Mouse (Mus musculus) liver, postnatal 0 days (tissue): Measurements from ENCODE around the gene Mtss1l. TPM values are rescaled to one million over a fixed set of nuclear protein-coding genes. Genes with fewer than 3 reads are reported as not detected.

Experiments used
- ATAC-seq: fragments of 200-750 bp; cut with Nextera tagmentation; 2 replicates; pipeline ENCODE4 v1.8.0; 2017; ENCODE audit warnings: mild to moderate bottlenecking, moderate library complexity
- DNase-seq: peaks from one replicate; pipeline ENCODE4 v3.0.0-alpha.2; 2016
- H3K27ac ChIP-seq: fragments of 300-500 bp; sonication (generic); 2 replicates; pipeline ENCODE4 v1.5.1; 2014; ENCODE audit warnings: antibody characterized with exemption, moderate library complexity, mild to moderate bottlenecking, low read depth
- H3K27me3 ChIP-seq: fragments of 300-500 bp; sonication (generic); 2 replicates; pipeline ENCODE4 v1.6.1; 2014; ENCODE audit warnings: low read length, control low read depth, mixed read lengths; ENCODE audit not compliant: insufficient read depth
- H3K36me3 ChIP-seq: fragments of 300-500 bp; sonication (generic); replicated peaks from 2 replicates; pipeline ENCODE4 v1.6.1; 2014; ENCODE audit warnings: mild to moderate bottlenecking, control low read depth, low read length, moderate library complexity, mixed read lengths; ENCODE audit not compliant: insufficient read depth
- H3K4me1 ChIP-seq: fragments of 300-500 bp; sonication (generic); 2 replicates; pipeline ENCODE4 v1.6.1; 2014; ENCODE audit warnings: antibody characterized with exemption, mild to moderate bottlenecking, control low read depth; ENCODE audit not compliant: insufficient read depth
- H3K4me2 ChIP-seq: fragments of 300-500 bp; sonication (generic); 2 replicates; pipeline ENCODE4 v1.6.1; 2014; ENCODE audit warnings: low read depth, mild to moderate bottlenecking, low read length, moderate library complexity, mixed read lengths
- H3K4me3 ChIP-seq: fragments of 300-500 bp; sonication (generic); 2 replicates; pipeline ENCODE4 v1.5.1; 2014; ENCODE audit warnings: low read depth, low read length
- H3K9ac ChIP-seq: fragments of 300-500 bp; sonication (generic); replicated peaks from 2 replicates; pipeline ENCODE4 v1.6.1; 2014; ENCODE audit warnings: mild to moderate bottlenecking, moderate library complexity
- H3K9me3 ChIP-seq: fragments of 300-500 bp; sonication (generic); 2 replicates; pipeline ENCODE4 v1.6.1; 2016; ENCODE audit warnings: mild to moderate bottlenecking, control low read depth, low read length, mixed read lengths
- CTCF ChIP-seq: sonication (generic); IDR thresholded peaks from 2 replicates; pipeline ENCODE4 v1.5.1; 2016; ENCODE audit warnings: antibody characterized with exemption, low read depth
- EP300 ChIP-seq: IDR thresholded peaks from 2 replicates; pipeline ENCODE4 v1.6.1; 2016; ENCODE audit warnings: antibody characterized with exemption, low read depth, mild to moderate bottlenecking
- WGBS: fragments of 180-500 bp; shearing (Covaris S2); extraction: QIAGEN DNeasy Blood & Tissue Kit; methylation state at CpG from one replicate; pipeline ENCODE4 v1.1.7; 2014; ENCODE audit not compliant: insufficient replicate concordance; 5-methylcytosine and 5-hydroxymethylcytosine counted together
- polyA plus RNA-seq: library from polyadenylated mRNA; unstranded; fragments of >200 nt; fragmentation: Nextera tagmentation; extraction: Ambion mirVana; gene quantifications from 2 replicates; pipeline ENCODE4 v1.2.1, GENCODE M21; 2015

Gene Mtss1l
- 0.95 and 1.2 TPM in 2 replicates for polyA plus RNA-seq

DNA sequence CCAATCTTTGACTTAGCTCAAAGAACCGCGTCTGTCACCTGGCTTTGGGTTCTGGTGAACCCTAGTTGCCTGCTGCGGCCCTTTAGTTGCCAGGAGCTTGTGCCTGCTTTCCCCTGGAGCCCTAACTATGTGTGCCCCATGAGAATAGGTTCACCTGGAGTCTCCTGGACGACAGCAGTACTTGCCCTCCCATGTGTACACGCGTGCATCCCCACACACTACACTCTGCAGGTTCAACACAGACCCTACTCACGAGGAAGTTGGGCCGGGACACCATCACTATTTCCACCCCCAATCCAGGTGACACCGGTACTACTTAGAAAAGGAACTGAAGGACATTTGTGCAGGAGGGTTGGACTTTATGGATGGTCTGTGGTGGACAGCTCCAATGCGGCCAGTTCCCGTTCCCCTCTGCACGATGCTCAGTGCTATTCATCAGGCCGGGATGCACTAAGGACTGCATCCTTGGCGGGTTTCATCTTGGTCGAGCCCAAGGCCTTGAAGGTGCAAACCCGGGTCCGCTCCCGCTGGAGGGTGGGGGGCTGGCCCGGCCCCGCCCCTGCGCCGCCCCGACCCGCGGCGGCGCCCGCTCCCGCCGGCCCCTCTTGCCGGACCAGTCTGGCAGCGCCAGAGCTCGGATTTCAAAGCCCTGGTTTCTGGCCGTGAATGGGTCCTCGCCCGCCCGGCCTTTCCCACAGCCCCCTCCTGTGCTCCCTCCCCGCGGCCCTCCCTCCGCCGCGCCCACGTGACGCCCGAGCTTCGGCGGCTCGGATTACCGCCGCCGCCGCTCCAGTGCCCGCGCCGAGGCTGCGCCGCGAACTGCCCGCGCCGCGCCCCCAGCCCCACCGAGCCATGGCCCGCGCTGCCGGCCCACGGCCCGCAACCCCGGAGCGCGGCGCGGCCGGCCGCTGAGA is at the start of gene Mtss1l:
Mtss1l (plus strand) TSS at position 792 of the 914 bp plus-strand sequence.
- Histone ChIP-seq H3K4me3 (peak within 1 kb of the TSS; percentile 52), H3K9me3 (no peaks in the 10 kb centered on the region), H3K27ac (peak within 1 kb of the TSS; percentile 48; the same call in 1 of the 2 replicates), H3K4me1 (peaks cover 9% of the 10 kb centered on the region; the same call in 1 of the 2 replicates), H3K4me2 (peak within 1 kb of the TSS; percentile 77), H3K27me3 (peaks cover 17% of the 10 kb centered on the region), H3K9ac (peak within 1 kb of the TSS; percentile 59), H3K36me3 (no peaks in the 10 kb centered on the region)
- peak; percentile 66 for ATAC-seq
- 13% methylated on average over 35 of the region's 75 CpGs for WGBS
- TF ChIP-seq CTCF (no peak), EP300 (no peak)
- DNase-seq, result peak; percentile 62

DNA sequence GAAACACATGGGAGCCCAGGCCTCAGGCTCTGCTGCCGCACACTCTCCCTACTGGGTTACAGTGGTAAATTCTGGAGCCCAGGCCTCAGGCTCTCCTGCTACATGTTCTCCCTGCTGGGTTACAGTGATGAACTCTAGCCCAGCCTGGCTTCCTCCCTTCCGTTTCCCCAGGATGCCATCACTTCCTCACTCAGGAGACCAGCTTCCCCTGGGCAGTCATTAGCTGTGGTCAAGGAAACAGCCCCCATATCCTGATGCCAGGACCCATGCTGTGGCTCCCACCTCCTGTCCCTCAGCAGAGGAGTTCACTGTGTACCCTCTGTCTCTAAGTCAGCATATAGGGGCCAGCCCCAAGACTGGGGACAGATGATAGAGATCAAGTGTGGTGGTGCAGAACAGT is 49.1 kb upstream of the Mtss1l start:
- no peaks in the 10 kb centered on the region for H3K9me3 ChIP-seq
- H3K4me3 ChIP-seq, result no peak overlapping the region
- WGBS, result 63% methylated on average over 2 of the region's 2 CpGs
- no peak for DNase-seq
- H3K36me3 ChIP-seq, result peaks cover 13% of the 10 kb centered on the region
- H3K9ac ChIP-seq, result no peak overlapping the region
- ATAC-seq, result peak; percentile 50
- no peak for TF ChIP-seq EP300
- no peak for TF ChIP-seq CTCF
- H3K27ac ChIP-seq, result peak overlapping the region; percentile 34; the same call in 1 of the 2 replicates
- no peaks in the 10 kb centered on the region for H3K27me3 ChIP-seq
- no peak overlapping the region for H3K4me2 ChIP-seq
- H3K4me1 ChIP-seq, result no peaks in the 10 kb centered on the region

- WGBS, result 55% methylated on average over 2 of the region's 2 CpGs
- H3K4me3 ChIP-seq, result no peak overlapping the region
- ATAC-seq (peak; percentile 38), DNase-seq (no peak)
- H3K4me2 ChIP-seq, result no peak overlapping the region
- no peak overlapping the region for H3K9ac ChIP-seq
- peaks cover 13% of the 10 kb centered on the region for H3K36me3 ChIP-seq
- no peaks in the 10 kb centered on the region for H3K9me3 ChIP-seq
- no peaks in the 10 kb centered on the region for H3K4me1 ChIP-seq
- TF ChIP-seq EP300 (no peak), CTCF (no peak)
- H3K27me3 ChIP-seq, result no peaks in the 10 kb centered on the region
- H3K27ac ChIP-seq, result no peak overlapping the region
Observed at GRCm38 (mm10) chr8:110673168-110673567, 48.1 kb upstream of the Mtss1l start.

DNA sequence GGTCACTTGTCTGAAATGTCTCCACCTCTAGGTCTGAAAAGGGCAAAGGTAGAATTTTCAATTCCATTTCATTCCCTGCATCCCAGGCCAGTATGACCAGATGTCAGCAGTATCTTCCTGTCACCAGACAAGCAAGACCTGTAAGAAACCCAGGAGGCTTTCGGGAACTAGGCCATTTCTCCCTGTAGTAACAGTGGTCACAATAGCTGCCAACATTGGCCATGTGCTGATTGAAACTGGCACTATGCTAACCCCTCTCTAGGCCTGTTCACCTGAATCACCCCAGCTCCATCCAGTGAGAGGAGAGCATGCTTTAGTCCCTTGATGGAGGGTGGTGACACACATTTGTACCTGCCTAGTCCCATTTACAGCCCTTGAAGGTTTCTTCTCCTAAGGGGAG is 46.7 kb upstream of the Mtss1l start:
- WGBS, result 96% methylated on average over 1 of the region's 1 CpGs

GRCm38 (mm10) chr8:110676702-110677101 is 44.6 kb upstream of the Mtss1l start:
- H3K4me3 ChIP-seq, result no peak overlapping the region
- H3K9me3 ChIP-seq, result no peaks in the 10 kb centered on the region
- no peak overlapping the region for H3K4me2 ChIP-seq
- no peak overlapping the region for H3K27ac ChIP-seq
- TF ChIP-seq EP300 (no peak), CTCF (no peak)
- DNase-seq, result no peak
- H3K9ac ChIP-seq, result no peak overlapping the region
- 65% methylated on average over 5 of the region's 5 CpGs for WGBS
- no peak for ATAC-seq
- no peaks in the 10 kb centered on the region for H3K27me3 ChIP-seq
- no peaks in the 10 kb centered on the region for H3K4me1 ChIP-seq
- H3K36me3 ChIP-seq, result peaks cover 10% of the 10 kb centered on the region

More for the DNA sequence above, 46.7 kb upstream of the Mtss1l start:
- Histone ChIP-seq H3K4me2 (no peak overlapping the region), H3K4me1 (no peaks in the 10 kb centered on the region), H3K9ac (no peak overlapping the region), H3K27me3 (no peaks in the 10 kb centered on the region), H3K36me3 (peaks cover 15% of the 10 kb centered on the region), H3K27ac (no peak overlapping the region), H3K4me3 (no peak overlapping the region), H3K9me3 (no peaks in the 10 kb centered on the region)
- DNase-seq (no peak), ATAC-seq (no peak)
- no peak for TF ChIP-seq CTCF
- TF ChIP-seq EP300, result no peak

DNA sequence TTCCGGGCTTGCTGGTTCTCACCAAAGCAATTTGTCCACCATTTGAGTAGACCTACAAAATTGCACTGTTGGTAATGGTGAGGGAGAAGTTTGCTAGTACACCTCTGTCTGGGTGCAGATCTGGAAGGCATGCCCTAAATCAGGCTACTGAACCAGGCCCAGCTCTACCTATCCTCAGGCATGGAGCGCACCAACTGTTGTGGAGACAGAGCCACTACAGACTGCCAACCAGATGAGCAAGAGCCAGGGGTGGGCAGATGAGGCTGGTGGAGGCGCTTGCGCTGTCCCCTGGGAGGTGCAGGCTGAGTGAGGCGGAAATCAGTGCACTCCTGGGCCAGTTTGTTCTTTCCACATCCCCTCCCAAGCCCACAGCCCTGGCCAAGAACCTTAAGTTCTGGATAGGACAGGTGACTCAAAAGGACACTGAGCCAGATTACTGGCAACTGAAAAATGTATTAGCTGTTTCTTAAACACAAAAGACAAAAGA is 44.1 kb upstream of the Mtss1l start:
- Histone ChIP-seq H3K4me3 (no peak overlapping the region), H3K36me3 (peaks cover 8% of the 10 kb centered on the region), H3K9me3 (no peaks in the 10 kb centered on the region), H3K4me1 (no peaks in the 10 kb centered on the region), H3K27ac (no peak overlapping the region), H3K27me3 (no peaks in the 10 kb centered on the region), H3K9ac (no peak overlapping the region), H3K4me2 (no peak overlapping the region)
- DNase-seq (no peak), ATAC-seq (no peak)
- TF ChIP-seq EP300 (no peak), CTCF (no peak)
- WGBS, result 85% methylated on average over 5 of the region's 5 CpGs
